Mouse (Mus musculus): Measurements from ENCODE around the gene Ogdh. TPM values are rescaled to one million over a fixed set of nuclear protein-coding genes. Genes with fewer than 3 reads are reported as not detected.

Gene Ogdh
- polyA plus RNA-seq, 1 experiment = 13.2 TPM

DNA sequence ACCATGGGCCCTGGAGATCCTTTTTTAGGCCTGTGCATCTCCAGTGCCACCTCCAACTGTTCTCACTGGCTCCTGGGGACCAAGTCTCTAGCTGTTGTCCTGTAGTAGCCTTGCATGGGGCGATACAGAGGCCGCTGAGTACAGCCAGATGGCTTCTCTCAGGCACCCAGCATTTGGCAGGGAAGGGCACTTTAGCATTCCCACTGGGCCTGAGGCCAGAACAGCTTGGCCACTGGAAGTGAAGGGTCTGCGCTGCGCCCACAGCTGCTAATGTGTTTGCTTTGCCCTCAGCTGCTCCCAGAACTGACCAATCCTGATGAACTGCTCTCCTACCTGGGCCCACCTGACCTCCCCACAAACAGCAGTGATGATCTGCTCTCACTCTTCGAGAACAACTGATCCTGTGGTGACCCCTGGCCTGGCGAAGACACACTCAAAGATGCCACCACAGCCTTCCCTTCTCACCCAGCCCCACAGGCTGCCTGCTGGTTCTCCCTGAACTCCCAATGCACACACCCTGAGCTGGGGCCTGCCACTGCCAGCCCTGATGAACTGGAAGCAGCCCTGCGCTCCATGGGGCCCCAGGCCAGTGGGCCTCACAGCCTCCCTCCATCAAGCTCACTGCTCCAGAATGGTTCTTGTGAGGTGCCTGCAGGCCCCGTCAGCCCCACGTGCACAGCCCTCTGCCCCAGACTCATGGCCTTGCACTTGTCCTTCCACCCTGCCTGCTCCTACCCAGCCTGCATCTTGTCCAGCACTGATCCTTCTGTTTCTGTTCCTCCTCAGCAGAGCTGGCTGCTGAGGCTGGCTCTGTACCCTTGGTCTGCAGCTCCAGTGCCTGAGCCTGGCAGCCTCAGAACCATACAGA lies 113.5 kb downstream of the Ogdh start:
- TF ChIP-seq TAL1 (IDR thresholded peaks at IDR 0.05; ENCODE audit: low read length) (no peak), GATA1 (IDR thresholded peaks at IDR 0.05; ENCODE audit: low read length) (no peak)
- H3K36me3 ChIP-seq (ENCODE audit: control insufficient read depth) = peaks cover 64% of the 10 kb centered on the region
- H3K4me3 ChIP-seq (replicated peaks) = no peak overlapping the region

DNA sequence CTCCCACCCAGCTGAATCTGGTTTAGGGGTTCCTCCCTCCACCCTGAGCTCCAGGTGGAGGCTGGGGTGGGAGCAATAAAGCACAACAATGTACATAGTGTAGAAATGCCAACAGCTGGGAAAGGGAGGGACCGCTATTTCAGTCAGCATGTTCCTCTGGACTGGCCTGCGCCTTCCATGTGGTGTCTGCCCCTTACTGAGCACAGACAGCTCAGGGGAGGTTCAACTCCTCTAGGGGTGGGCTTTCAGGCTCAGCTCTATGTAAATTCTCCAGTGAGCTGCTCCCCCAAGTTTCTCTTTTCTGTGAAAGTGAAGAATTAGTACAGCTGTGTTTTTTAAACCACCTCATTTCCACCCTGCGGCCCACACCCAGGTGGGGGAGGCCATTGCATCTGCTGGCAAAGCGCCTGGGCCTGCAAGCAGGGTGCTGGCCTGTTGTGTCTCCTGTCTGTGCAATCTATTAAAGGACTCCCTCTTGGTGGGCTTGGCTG lies 114.2 kb downstream of the Ogdh start:
- peaks cover 7% of the 10 kb centered on the region for H3K4me1 ChIP-seq (ENCODE audit: control insufficient read depth)
- H3K9me3 ChIP-seq (ENCODE audit: control insufficient read depth, low read length) = no peaks in the 10 kb centered on the region
- H3K36me3 ChIP-seq (ENCODE audit: control insufficient read depth) = peaks cover 58% of the 10 kb centered on the region
- no peak overlapping the region for H3K4me3 ChIP-seq (replicated peaks)
- TF ChIP-seq GATA1 (IDR thresholded peaks at IDR 0.05; ENCODE audit: low read length) (no peak), TAL1 (IDR thresholded peaks at IDR 0.05; ENCODE audit: low read length) (no peak)
- H3K27me3 ChIP-seq (ENCODE audit: control insufficient read depth) = no peaks in the 10 kb centered on the region

More for the DNA sequence above, 113.5 kb downstream of the Ogdh start:
- Histone ChIP-seq H3K27me3 (ENCODE audit: control insufficient read depth) (no peaks in the 10 kb centered on the region), H3K4me1 (ENCODE audit: control insufficient read depth) (peaks cover 7% of the 10 kb centered on the region), H3K9me3 (ENCODE audit: control insufficient read depth, low read length) (no peaks in the 10 kb centered on the region)

Other genes with a start within 250 kb of the Ogdh start
- not detected in 2 replicates for gene Camk2b, start 225.3 kb upstream of the Ogdh start, polyA plus RNA-seq (2012)
- gene A730071L15Rik, start 91.6 kb upstream of the Ogdh start, polyA plus RNA-seq (2012) = not detected in 2 replicates
- gene Nudcd3, start 91.2 kb upstream of the Ogdh start, polyA plus RNA-seq (2012) = 0.83 and 1.3 TPM in 2 replicates
- not detected in 2 replicates for gene Npc1l1, start 61.5 kb upstream of the Ogdh start, polyA plus RNA-seq (2012)
- 0.36 and 0.37 TPM in 2 replicates for gene Ddx56, start 23.9 kb upstream of the Ogdh start, polyA plus RNA-seq (2012)
- 3.1 and 3.2 TPM in 2 replicates for gene Tmed4, start 16.8 kb upstream of the Ogdh start, polyA plus RNA-seq (2012)
- 13.1 and 13.2 TPM in 2 replicates for gene Zmiz2, start 97.4 kb downstream of the Ogdh start, polyA plus RNA-seq (2012)
- 5.4 and 5.5 TPM in 2 replicates for gene Ppia, start 123.8 kb downstream of the Ogdh start, polyA plus RNA-seq (2012)
- 4.5 and 8.0 TPM in 2 replicates for gene H2afv, start 152.8 kb downstream of the Ogdh start, polyA plus RNA-seq (2012)
- 0.79 and 0.95 TPM in 2 replicates for gene Purb, start 184.3 kb downstream of the Ogdh start, polyA plus RNA-seq (2012)
- gene Myo1g, start 229.3 kb downstream of the Ogdh start, polyA plus RNA-seq (2012) = 0.15 and 0.20 TPM in 2 replicates